Mouse (Mus musculus) liver, embryonic 11.5 days (tissue): ENCODE measurements around the gene Gabbr2. TPM values are rescaled to one million over a fixed set of nuclear protein-coding genes. Genes with fewer than 3 reads are reported as not detected.

Experiments
- ATAC-seq: fragments of 200-750 bp; cut with Nextera tagmentation; replicated peaks from 2 replicates; pipeline ENCODE4 v1.8.0; 2017; ENCODE audit warnings: moderate number of reproducible peaks, mild to moderate bottlenecking, moderate TSS enrichment, moderate library complexity; ENCODE audit not compliant: low FRiP score
- DNase-seq: peaks from one replicate; pipeline ENCODE4 v3.0.0-alpha.2; 2017; ENCODE audit warnings: low spot score
- H3K27ac ChIP-seq: fragments of 300-500 bp; sonication (generic); 2 replicates; pipeline ENCODE4 v1.5.1; 2014; ENCODE audit warnings: mild to moderate bottlenecking, low read depth, low read length, control low read depth
- H3K27me3 ChIP-seq: fragments of 300-500 bp; sonication (generic); replicated peaks from 2 replicates; pipeline ENCODE4 v1.6.1; 2014; ENCODE audit warnings: low read length, mixed read lengths; ENCODE audit not compliant: control insufficient read depth, insufficient read depth
- H3K36me3 ChIP-seq: fragments of 300-500 bp; sonication (generic); 2 replicates; pipeline ENCODE4 v1.6.1; 2014; ENCODE audit warnings: mild to moderate bottlenecking, low read length, moderate library complexity, mixed read lengths; ENCODE audit not compliant: control insufficient read depth, insufficient read depth
- H3K4me1 ChIP-seq: fragments of 300-500 bp; sonication (generic); replicated peaks from 2 replicates; pipeline ENCODE4 v1.6.1; 2014; ENCODE audit warnings: low read length, mixed read lengths; ENCODE audit not compliant: control insufficient read depth, insufficient read depth
- H3K4me2 ChIP-seq: fragments of 300-500 bp; sonication (generic); 2 replicates; pipeline ENCODE4 v1.6.1; 2014; ENCODE audit warnings: mild to moderate bottlenecking, control low read depth, moderate library complexity
- H3K4me3 ChIP-seq: fragments of 300-500 bp; sonication (generic); 2 replicates; pipeline ENCODE4 v1.5.1; 2014; ENCODE audit warnings: low read depth, low read length, control low read depth
- H3K9ac ChIP-seq: fragments of 300-500 bp; sonication (generic); 2 replicates; pipeline ENCODE4 v1.6.1; 2014; ENCODE audit warnings: low read depth, low read length, control low read depth
- H3K9me3 ChIP-seq: fragments of 300-500 bp; sonication (generic); 2 replicates; pipeline ENCODE4 v1.6.1; 2016; ENCODE audit warnings: low read length, inconsistent platforms, mixed read lengths; ENCODE audit not compliant: control insufficient read depth
- WGBS: fragments of 180-500 bp; shearing (Covaris S2); extraction: QIAGEN DNeasy Blood & Tissue Kit; methylation state at CpG from one replicate; pipeline ENCODE4 v1.1.7; 2014; 5-methylcytosine and 5-hydroxymethylcytosine counted together
- polyA plus RNA-seq: library from polyadenylated mRNA; unstranded; fragments of >200 nt; fragmentation: Nextera tagmentation; extraction: Ambion mirVana; gene quantifications from 2 replicates; pipeline ENCODE4 v1.2.1, GENCODE M21; 2014

Gene Gabbr2
- polyA plus RNA-seq, 1 experiment from 2014 or later: 0.19 TPM

DNA sequence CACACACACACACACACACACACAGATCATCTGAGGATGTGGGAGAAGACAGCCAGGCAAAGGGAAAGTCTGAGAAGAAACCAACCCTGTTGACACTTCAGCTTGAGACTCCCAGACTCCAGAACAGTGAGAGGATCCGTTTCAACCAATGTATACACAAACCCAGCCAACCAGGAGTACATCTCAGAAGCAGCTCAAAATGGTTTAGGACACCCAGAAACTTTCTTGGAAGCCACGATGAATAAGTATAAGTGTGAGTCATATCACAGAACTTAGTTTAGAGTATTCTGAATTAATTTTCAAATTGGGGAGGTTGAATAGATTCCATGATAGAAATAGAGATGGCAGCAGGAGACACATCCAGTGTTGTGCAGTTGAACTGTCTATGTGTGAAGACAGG, 335.7 kb downstream of the Gabbr2 start:
- Histone ChIP-seq H3K9ac (no peak overlapping the region), H3K4me1 (no peaks in the 10 kb centered on the region), H3K4me2 (no peak overlapping the region), H3K4me3 (no peak overlapping the region), H3K27me3 (peaks cover 3% of the 10 kb centered on the region; the same call in 1 of the 2 replicates), H3K36me3 (no peaks in the 10 kb centered on the region), H3K27ac (no peak overlapping the region), H3K9me3 (no peaks in the 10 kb centered on the region)
- DNase-seq: no peak
- 59% methylated on average over 2 of the region's 2 CpGs for WGBS
- no peak for ATAC-seq

DNA sequence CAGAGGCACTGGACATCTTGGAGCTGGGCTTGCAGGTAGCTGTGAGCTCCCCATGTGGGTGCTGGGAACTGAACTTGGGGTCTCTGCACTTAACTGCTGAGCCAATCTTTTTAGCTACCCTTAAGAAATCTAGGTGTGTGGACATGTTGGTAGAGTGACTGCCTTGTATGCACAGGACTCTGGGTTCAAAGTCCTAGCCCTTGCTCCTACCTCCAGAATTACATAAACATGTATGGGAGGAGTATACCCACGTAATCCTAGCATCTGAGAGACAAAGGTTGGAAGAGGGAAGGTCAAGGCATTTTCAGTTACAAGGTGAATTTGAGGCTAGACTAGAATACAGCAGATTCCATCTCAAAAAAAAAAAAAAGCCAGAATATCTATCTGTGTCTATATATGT, 336.4 kb downstream of the Gabbr2 start:
- no peak overlapping the region for H3K27ac ChIP-seq
- ATAC-seq (no peak), DNase-seq (no peak)
- peaks cover 3% of the 10 kb centered on the region; the same call in 1 of the 2 replicates for H3K27me3 ChIP-seq
- H3K36me3 ChIP-seq: no peaks in the 10 kb centered on the region
- H3K9me3 ChIP-seq: no peaks in the 10 kb centered on the region
- H3K4me3 ChIP-seq: no peak overlapping the region
- H3K4me2 ChIP-seq: no peak overlapping the region
- no peaks in the 10 kb centered on the region for H3K4me1 ChIP-seq
- no peak overlapping the region for H3K9ac ChIP-seq
- 55% methylated on average over 1 of the region's 1 CpGs for WGBS

DNA sequence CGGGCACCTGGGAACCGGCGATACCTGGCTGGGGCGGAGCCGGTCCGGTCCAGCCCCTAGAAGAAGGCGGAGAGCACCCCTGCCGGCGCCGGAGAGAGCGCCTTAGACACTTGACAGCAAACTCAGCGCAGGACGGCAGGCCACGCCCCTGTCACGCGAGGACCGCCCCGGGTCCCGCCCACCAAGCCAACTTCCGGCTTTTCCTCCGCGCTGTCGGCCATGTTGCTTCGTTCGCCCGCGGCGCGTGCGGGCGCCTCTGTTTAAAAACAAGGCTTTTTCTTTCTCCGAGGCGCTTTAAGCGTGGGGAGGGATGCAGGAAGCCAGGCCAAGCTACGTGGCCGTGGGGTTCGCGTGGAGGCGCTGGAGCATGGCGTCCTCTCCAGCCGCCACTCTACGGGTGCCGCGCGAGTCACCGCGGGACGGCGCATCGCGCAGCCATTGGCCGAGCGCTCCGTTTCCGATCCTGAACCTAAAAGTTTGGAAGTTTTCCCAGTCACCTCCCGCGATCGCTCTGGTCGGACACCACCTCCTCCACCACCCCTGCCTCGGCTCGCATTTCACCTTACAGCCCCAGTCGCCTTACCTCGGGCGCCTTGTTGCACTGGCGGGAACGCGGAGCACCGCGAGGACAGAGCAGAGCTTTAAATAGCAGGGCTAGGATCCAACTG, 341.5 kb downstream of the Gabbr2 start, which contains the start of gene Tbc1d2:
Gene Tbc1d2 (minus strand): TSS at position 124 of the 668 bp plus-strand sequence.
- under 1% methylated on average over 69 of the region's 69 CpGs for WGBS

DNA sequence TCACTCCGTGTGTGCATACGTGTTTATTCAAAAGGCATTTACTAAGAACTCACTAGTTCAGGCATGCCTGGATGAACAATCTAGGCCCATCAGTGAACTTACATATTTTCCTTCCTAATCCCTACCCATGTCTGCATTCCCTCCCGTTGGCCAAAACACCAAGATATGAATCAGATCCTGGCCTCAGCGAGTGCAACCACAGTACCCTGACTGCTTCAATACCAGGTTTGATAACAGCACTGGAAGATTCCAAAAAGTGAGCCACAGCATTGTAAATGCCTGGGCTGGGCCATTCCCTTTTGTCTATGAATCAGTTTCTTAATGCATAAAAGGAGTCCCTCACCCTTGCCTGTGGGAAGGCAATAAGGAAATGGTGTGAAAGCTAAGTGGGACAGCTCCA, 342.5 kb downstream of the Gabbr2 start:
- WGBS: 43% methylated on average over 4 of the region's 4 CpGs
- peak overlapping the region; percentile 69 for H3K4me3 ChIP-seq
- H3K27ac ChIP-seq: no peak overlapping the region
- ATAC-seq (no peak), DNase-seq (no peak)
- 0 out of 2 replicates have a peak, but pooled peaks cover 3% of the 10 kb centered on the region for H3K4me1 ChIP-seq
- H3K4me2 ChIP-seq: peak overlapping the region; percentile 99
- no peaks in the 10 kb centered on the region for H3K9me3 ChIP-seq
- H3K9ac ChIP-seq: peak overlapping the region; percentile 75
- peaks cover 17% of the 10 kb centered on the region for H3K27me3 ChIP-seq
- no peaks in the 10 kb centered on the region for H3K36me3 ChIP-seq

More for the DNA sequence above, 341.5 kb downstream of the Gabbr2 start, which contains the start of gene Tbc1d2:
- Histone ChIP-seq H3K4me2 (peak within 1 kb of the TSS; percentile 99), H3K27me3 (peaks cover 17% of the 10 kb centered on the region), H3K9me3 (no peaks in the 10 kb centered on the region), H3K9ac (peak within 1 kb of the TSS; percentile 75), H3K27ac (peak within 1 kb of the TSS; percentile 16), H3K4me3 (peak within 1 kb of the TSS; percentile 69), H3K36me3 (no peaks in the 10 kb centered on the region), H3K4me1 (0 out of 2 replicates have a peak, but pooled peaks cover 3% of the 10 kb centered on the region)
- DNase-seq (peak; percentile 96), ATAC-seq (peak; percentile 95)

DNA sequence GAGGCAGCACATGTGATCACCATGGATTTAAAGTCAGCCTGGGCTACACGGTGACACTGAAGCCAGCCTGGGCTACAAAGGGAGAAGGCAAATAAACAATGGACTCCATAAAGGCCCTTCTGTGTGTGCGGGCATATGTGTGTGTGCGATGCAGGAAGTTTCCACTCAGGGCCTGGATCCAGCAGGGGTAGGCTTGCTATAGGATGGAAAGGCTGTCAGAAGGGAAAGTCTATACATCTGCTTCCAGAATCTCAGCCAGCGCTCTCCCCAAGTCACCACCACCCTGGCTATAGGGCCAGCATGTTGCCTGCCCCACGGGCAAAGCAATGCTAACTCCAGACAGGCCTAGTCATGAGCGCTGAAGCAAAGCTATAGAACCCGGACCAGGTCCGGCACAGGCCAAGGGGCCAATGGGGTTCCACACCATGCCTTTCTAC, 348.0 kb downstream of the Gabbr2 start:
- Histone ChIP-seq H3K4me1 (no peaks in the 10 kb centered on the region), H3K36me3 (no peaks in the 10 kb centered on the region), H3K9me3 (no peaks in the 10 kb centered on the region), H3K4me2 (no peak overlapping the region), H3K27ac (no peak overlapping the region), H3K4me3 (no peak overlapping the region), H3K9ac (no peak overlapping the region), H3K27me3 (peaks cover 3% of the 10 kb centered on the region)
- no peak for DNase-seq
- ATAC-seq: 0 out of 2 replicates have a peak, but pooled peaks have one; percentile 18
- 67% methylated on average over 8 of the region's 8 CpGs for WGBS

DNA sequence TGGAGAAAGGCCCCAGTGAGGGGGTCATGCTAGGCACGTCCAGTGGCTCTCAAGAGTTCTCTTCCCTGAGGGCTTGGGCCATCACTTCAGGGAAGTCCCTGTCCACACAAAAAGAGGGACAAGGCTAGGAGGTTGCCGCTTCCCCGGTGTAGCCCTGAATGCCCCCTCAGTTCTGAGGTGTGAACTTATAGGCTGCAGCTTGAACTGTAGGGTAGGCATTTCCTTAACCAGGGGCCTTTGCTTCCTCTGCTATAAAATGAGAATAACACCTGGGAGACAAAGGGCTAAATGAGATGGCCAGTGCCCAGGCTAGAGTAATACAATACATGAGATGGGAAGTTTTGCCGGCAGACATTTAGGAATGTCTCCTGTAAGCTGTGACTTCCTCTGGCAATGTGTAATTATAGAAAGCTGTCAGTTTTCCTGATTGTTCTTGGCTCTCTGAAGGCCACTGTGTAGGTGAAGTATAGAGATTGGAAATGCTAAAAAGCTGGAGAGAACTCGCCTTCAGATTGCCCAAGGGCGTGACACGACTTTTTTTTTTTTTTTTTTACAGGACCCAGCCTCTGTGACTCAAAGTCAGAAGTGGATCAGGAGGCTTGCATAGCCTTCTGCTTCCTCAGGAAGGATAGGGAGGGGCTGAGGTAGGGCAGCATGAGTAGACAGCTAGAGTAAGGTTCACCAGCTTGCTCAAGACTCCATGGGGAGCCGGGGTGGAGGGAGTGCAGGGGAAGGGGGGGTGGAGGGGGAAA, 348.6 kb downstream of the Gabbr2 start:
- DNase-seq (no peak), ATAC-seq (peak; percentile 67)
- Histone ChIP-seq H3K36me3 (no peaks in the 10 kb centered on the region), H3K4me3 (no peak overlapping the region), H3K9me3 (no peaks in the 10 kb centered on the region), H3K27me3 (0 out of 2 replicates have a peak, but pooled peaks cover 2% of the 10 kb centered on the region), H3K4me1 (no peaks in the 10 kb centered on the region), H3K27ac (no peak overlapping the region), H3K9ac (no peak overlapping the region), H3K4me2 (no peak overlapping the region)
- WGBS: 54% methylated on average over 8 of the region's 8 CpGs

DNA sequence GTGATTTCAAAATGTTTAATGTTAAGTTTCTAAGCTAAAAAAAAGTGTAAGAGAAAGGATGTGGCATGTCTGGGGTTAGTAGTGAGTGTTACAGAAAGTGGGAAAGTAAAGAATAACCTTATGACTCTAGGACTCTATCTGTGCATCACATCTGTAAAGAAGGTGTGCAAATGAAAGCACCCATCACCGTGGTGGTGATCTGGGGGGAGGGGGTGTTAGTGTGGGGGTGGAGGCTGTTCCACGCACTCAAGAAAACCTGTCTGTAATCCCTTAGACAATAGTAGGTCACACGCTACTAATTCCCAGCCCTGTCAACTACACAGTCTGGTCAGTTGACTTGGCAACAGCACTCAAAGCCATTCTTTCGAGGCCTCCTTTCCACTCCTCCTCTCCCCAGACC, 350.4 kb downstream of the Gabbr2 start:
- H3K9me3 ChIP-seq: no peaks in the 10 kb centered on the region
- DNase-seq: no peak
- H3K9ac ChIP-seq: no peak overlapping the region
- WGBS: 69% methylated on average over 4 of the region's 4 CpGs
- no peak overlapping the region for H3K4me2 ChIP-seq
- H3K27me3 ChIP-seq: no peaks in the 10 kb centered on the region
- ATAC-seq: no peak
- H3K4me3 ChIP-seq: no peak overlapping the region
- no peaks in the 10 kb centered on the region for H3K36me3 ChIP-seq
- no peak overlapping the region for H3K27ac ChIP-seq
- no peaks in the 10 kb centered on the region; the same call in 1 of the 2 replicates for H3K4me1 ChIP-seq

DNA sequence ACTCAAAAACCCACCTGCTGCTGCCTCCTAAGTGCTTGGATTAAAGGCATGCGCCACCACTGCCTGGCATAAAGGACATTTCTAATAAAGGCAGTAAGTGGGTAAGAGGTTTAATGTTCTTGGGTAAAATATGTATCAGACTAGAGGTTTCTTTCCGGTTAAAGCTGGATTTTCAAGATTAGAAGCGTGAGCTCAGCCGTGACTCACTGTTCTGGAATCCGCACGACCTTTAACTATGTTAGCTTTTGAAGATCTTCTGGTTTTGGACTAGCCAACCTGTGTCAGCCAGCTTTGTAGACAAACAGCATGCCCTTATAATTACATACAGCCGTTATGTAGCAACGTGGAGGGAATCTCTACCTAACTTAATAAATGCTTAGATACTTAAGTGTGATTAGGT, 351.8 kb downstream of the Gabbr2 start:
- 78% methylated on average over 8 of the region's 8 CpGs for WGBS
- DNase-seq (no peak), ATAC-seq (no peak)
- H3K9ac ChIP-seq: no peak overlapping the region
- H3K9me3 ChIP-seq: no peaks in the 10 kb centered on the region
- no peak overlapping the region for H3K4me2 ChIP-seq
- H3K4me3 ChIP-seq: no peak overlapping the region
- no peaks in the 10 kb centered on the region for H3K36me3 ChIP-seq
- H3K27ac ChIP-seq: no peak overlapping the region
- no peaks in the 10 kb centered on the region for H3K27me3 ChIP-seq
- H3K4me1 ChIP-seq: no peaks in the 10 kb centered on the region; the same call in 1 of the 2 replicates
